Mouse (Mus musculus) small intestine, adult 2 months (tissue): ENCODE results near the gene Psen1.

Experiments
- CTCF ChIP-seq: fragments of 200-500 bp; IDR thresholded peaks from 2 replicates; pipeline ENCODE4 v1.5.1; 2012; ENCODE audit warnings: low read depth, mild to moderate bottlenecking, control low read depth, inconsistent platforms, low read length, moderate library complexity, mixed read lengths; ENCODE audit not compliant: insufficient replicate concordance, insufficient read length; ENCODE audit errors: extremely low read depth
- POLR2A ChIP-seq: fragments of 200-500 bp; IDR thresholded peaks from 2 replicates; pipeline ENCODE4 v1.6.1; 2012; ENCODE audit warnings: low read depth, mild to moderate bottlenecking, control low read depth, inconsistent platforms, low read length, moderate library complexity

DNA sequence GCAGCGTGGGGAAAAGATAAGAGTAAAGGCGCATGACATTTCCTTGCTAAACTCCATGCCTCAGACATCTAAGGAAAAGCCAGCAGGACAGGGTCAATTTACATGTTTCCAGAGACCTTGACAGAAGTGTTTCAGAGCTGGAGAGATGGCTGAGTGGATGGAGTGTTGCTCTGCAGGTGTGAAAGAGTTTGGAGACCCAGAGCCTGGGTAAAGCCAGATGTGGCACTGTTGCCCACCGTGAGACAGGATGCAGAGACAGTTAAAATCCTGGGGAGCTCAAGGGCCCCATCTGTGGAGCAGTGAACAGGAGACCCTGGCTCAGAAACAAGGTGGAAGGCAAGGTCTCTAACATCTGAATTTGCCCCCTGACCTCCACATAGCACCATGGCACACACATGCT lies 55.8 kb downstream of the Psen1 start:
- TF ChIP-seq CTCF (no peak), POLR2A (no peak)
